Mouse (Mus musculus): ENCODE results near the gene Lpar6. TPM values are rescaled to one million over a fixed set of nuclear protein-coding genes. Genes with fewer than 3 reads are reported as not detected.

The Lpar6 gene
- 11.3 and 11.5 TPM in 2 replicates for polyA plus RNA-seq (2014; fragmentation: Nextera tagmentation; extraction: Ambion mirVana)

DNA sequence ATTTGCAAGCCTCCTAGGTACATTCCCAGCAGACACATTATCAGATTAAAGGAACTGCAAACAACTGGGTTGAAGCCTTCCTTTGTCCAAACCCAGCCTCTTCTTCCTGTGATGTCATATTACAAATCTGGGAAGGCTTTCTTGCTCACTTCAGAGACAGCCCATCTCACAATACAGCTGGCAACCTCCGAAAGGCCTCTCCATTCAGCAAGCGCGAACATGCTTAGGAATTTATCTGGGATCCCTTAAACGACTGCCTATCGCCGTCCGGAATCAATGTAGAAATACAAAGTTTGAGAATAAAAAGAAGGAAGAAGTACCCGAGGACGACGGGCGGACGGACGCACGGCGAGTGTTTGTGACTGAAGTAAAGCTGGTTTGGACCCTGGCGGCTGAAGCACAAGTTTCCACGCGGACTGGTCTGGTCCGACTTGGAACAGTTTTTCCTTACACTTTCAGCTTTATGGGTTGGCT is at the start of gene Lpar6:
Lpar6 (plus strand) TSS at position 48 of the 474 bp plus-strand sequence.
- under 1% methylated on average over 19 of the region's 19 CpGs for WGBS
- no peaks in the 10 kb centered on the region for H3K27me3 ChIP-seq (replicated peaks; ENCODE audit: control insufficient read depth, insufficient read depth, low read length)

DNA sequence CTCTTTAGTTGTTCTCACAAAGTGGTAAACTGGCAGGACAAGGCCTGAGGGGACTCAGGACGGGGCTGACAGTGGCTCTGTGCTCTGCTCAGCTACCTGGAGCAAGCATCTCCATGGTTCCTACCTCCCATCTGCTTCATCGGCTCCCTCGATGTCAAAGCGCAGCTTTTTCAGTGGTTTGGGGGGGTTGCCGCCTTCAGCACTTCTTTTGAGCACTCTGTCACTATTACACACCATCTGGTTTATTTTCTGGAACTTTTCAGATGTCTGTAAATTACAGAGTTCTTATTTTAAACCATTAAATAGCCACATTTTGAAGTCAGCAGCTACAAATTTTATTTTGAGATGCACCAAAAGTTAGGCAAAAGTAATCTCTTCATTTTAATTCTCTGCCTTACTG is 38.6 kb upstream of the Lpar6 start:
- no peaks in the 10 kb centered on the region for H3K9me3 ChIP-seq (ENCODE audit: control insufficient read depth, low read length)
- no peak overlapping the region for H3K4me3 ChIP-seq (ENCODE audit: low read depth, low read length)
- H3K27ac ChIP-seq (replicated peaks; ENCODE audit: low read depth, low read length): no peak overlapping the region; the same call in 1 of the 2 replicates
- H3K36me3 ChIP-seq (ENCODE audit: control insufficient read depth, insufficient read depth, low read length): peaks cover 21% of the 10 kb centered on the region
- H3K4me1 ChIP-seq (ENCODE audit: control insufficient read depth, insufficient read depth, low read length): no peaks in the 10 kb centered on the region
- no peaks in the 10 kb centered on the region for H3K27me3 ChIP-seq (replicated peaks; ENCODE audit: control insufficient read depth, insufficient read depth, low read length)
- H3K4me2 ChIP-seq (ENCODE audit: low read depth, low read length): no peak overlapping the region
- WGBS: 50% methylated on average over 5 of the region's 5 CpGs
- no peak overlapping the region for H3K9ac ChIP-seq (ENCODE audit: low read depth, low read length)
- no peak for DNase-seq (ENCODE audit: low spot score)
- ATAC-seq (ENCODE audit: low read depth): no peak

More for the DNA sequence above, at the start of gene Lpar6:
- Histone ChIP-seq H3K36me3 (ENCODE audit: control insufficient read depth, insufficient read depth, low read length) (peaks cover 12% of the 10 kb centered on the region; the same call in 1 of the 2 replicates), H3K4me3 (ENCODE audit: low read depth, low read length) (peak within 1 kb of the TSS; percentile 62), H3K27ac (replicated peaks; ENCODE audit: low read depth, low read length) (peak within 1 kb of the TSS; percentile 97), H3K4me1 (ENCODE audit: control insufficient read depth, insufficient read depth, low read length) (peaks cover 9% of the 10 kb centered on the region), H3K9me3 (ENCODE audit: control insufficient read depth, low read length) (peaks cover 3% of the 10 kb centered on the region; the same call in 1 of the 2 replicates), H3K9ac (ENCODE audit: low read depth, low read length) (peak within 1 kb of the TSS; percentile 85), H3K4me2 (ENCODE audit: low read depth, low read length) (peak within 1 kb of the TSS; percentile 71)
- ATAC-seq (ENCODE audit: low read depth) (peak; percentile 92), DNase-seq (ENCODE audit: low spot score) (peak; percentile 95)

DNA sequence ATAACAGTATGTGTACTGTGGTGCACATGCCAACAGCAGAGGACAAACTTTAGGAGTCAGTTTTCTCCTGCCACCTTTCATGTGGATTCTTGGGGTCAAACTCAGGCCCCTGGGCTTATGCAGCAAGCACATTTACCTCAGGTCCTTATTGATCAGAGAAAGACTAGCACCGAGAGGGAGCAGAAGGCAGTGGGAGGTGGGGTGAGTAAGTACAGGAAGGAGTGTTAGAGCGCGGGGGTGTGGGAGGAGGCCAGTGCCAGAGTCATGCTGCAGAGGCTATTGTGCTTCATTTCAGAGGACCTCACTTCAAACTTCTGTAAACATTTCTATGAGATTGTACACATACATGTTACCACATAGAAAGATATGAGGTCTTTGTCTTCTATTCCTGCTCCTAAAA is 36.2 kb upstream of the Lpar6 start:
- DNase-seq (ENCODE audit: low spot score): no peak
- H3K27me3 ChIP-seq (replicated peaks; ENCODE audit: control insufficient read depth, insufficient read depth, low read length): no peaks in the 10 kb centered on the region
- 62% methylated on average over 3 of the region's 3 CpGs for WGBS
- H3K4me1 ChIP-seq (ENCODE audit: control insufficient read depth, insufficient read depth, low read length): no peaks in the 10 kb centered on the region
- no peak overlapping the region for H3K9ac ChIP-seq (ENCODE audit: low read depth, low read length)
- H3K4me2 ChIP-seq (ENCODE audit: low read depth, low read length): no peak overlapping the region
- no peaks in the 10 kb centered on the region for H3K9me3 ChIP-seq (ENCODE audit: control insufficient read depth, low read length)
- H3K4me3 ChIP-seq (ENCODE audit: low read depth, low read length): no peak overlapping the region
- no peak for ATAC-seq (ENCODE audit: low read depth)
- peaks cover 14% of the 10 kb centered on the region; the same call in 1 of the 2 replicates for H3K36me3 ChIP-seq (ENCODE audit: control insufficient read depth, insufficient read depth, low read length)
- H3K27ac ChIP-seq (replicated peaks; ENCODE audit: low read depth, low read length): no peak overlapping the region

DNA sequence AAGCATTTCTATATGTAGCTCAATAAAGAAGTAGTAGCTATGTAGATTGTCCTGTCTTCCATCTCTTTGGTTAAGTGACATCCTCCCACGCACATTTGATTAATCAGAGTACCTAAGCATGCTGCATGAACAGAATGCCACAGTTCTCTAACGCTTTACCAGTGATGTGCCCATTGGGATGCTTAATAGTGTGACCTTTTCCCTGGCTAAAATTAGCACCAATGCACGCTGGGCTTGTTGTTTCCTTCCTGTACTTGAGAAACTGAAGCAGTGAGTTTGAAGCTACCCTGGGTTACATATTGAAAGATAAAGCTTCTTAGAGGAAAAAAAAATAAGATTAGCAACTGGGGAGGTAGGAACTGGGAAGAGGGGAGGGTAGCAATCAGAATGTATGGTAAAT is 33.7 kb upstream of the Lpar6 start:
- Histone ChIP-seq H3K27ac (replicated peaks; ENCODE audit: low read depth, low read length) (no peak overlapping the region), H3K4me1 (ENCODE audit: control insufficient read depth, insufficient read depth, low read length) (no peaks in the 10 kb centered on the region), H3K36me3 (ENCODE audit: control insufficient read depth, insufficient read depth, low read length) (peaks cover under 1% of the 10 kb centered on the region; the same call in 1 of the 2 replicates), H3K27me3 (replicated peaks; ENCODE audit: control insufficient read depth, insufficient read depth, low read length) (no peaks in the 10 kb centered on the region), H3K9me3 (ENCODE audit: control insufficient read depth, low read length) (no peaks in the 10 kb centered on the region), H3K4me2 (ENCODE audit: low read depth, low read length) (no peak overlapping the region), H3K9ac (ENCODE audit: low read depth, low read length) (no peak overlapping the region), H3K4me3 (ENCODE audit: low read depth, low read length) (no peak overlapping the region)
- DNase-seq (ENCODE audit: low spot score): no peak
- no peak for ATAC-seq (ENCODE audit: low read depth)
- WGBS: 67% methylated on average over 3 of the region's 3 CpGs

- Histone ChIP-seq H3K27ac (replicated peaks; ENCODE audit: low read depth, low read length) (no peak overlapping the region), H3K9me3 (ENCODE audit: control insufficient read depth, low read length) (no peaks in the 10 kb centered on the region), H3K4me2 (ENCODE audit: low read depth, low read length) (no peak overlapping the region), H3K4me1 (ENCODE audit: control insufficient read depth, insufficient read depth, low read length) (no peaks in the 10 kb centered on the region), H3K4me3 (ENCODE audit: low read depth, low read length) (no peak overlapping the region), H3K36me3 (ENCODE audit: control insufficient read depth, insufficient read depth, low read length) (0 out of 2 replicates have a peak, but pooled peaks cover 5% of the 10 kb centered on the region), H3K27me3 (replicated peaks; ENCODE audit: control insufficient read depth, insufficient read depth, low read length) (no peaks in the 10 kb centered on the region), H3K9ac (ENCODE audit: low read depth, low read length) (no peak overlapping the region)
- DNase-seq (ENCODE audit: low spot score) (no peak), ATAC-seq (ENCODE audit: low read depth) (no peak)
These were observed 28.4 kb upstream of the Lpar6 start for GRCm38 (mm10) chr14:73209262-73209661.

GRCm38 (mm10) chr14:73210196-73210595 is 27.5 kb upstream of the Lpar6 start:
- WGBS: 93% methylated on average over 8 of the region's 8 CpGs
- Histone ChIP-seq H3K27ac (replicated peaks; ENCODE audit: low read depth, low read length) (no peak overlapping the region), H3K27me3 (replicated peaks; ENCODE audit: control insufficient read depth, insufficient read depth, low read length) (no peaks in the 10 kb centered on the region), H3K4me1 (ENCODE audit: control insufficient read depth, insufficient read depth, low read length) (no peaks in the 10 kb centered on the region), H3K36me3 (ENCODE audit: control insufficient read depth, insufficient read depth, low read length) (peaks cover 9% of the 10 kb centered on the region), H3K4me3 (ENCODE audit: low read depth, low read length) (no peak overlapping the region), H3K9ac (ENCODE audit: low read depth, low read length) (no peak overlapping the region), H3K9me3 (ENCODE audit: control insufficient read depth, low read length) (no peaks in the 10 kb centered on the region), H3K4me2 (ENCODE audit: low read depth, low read length) (no peak overlapping the region)
- DNase-seq (ENCODE audit: low spot score) (no peak), ATAC-seq (ENCODE audit: low read depth) (no peak)

GRCm38 (mm10) chr14:73211477-73211876 is 26.2 kb upstream of the Lpar6 start:
- H3K9me3 ChIP-seq (ENCODE audit: control insufficient read depth, low read length): no peaks in the 10 kb centered on the region
- ATAC-seq (ENCODE audit: low read depth) (no peak), DNase-seq (ENCODE audit: low spot score) (no peak)
- WGBS: 86% methylated on average over 5 of the region's 5 CpGs
- H3K4me1 ChIP-seq (ENCODE audit: control insufficient read depth, insufficient read depth, low read length): no peaks in the 10 kb centered on the region
- no peaks in the 10 kb centered on the region for H3K27me3 ChIP-seq (replicated peaks; ENCODE audit: control insufficient read depth, insufficient read depth, low read length)
- no peak overlapping the region for H3K4me2 ChIP-seq (ENCODE audit: low read depth, low read length)
- no peak overlapping the region for H3K9ac ChIP-seq (ENCODE audit: low read depth, low read length)
- no peak overlapping the region for H3K27ac ChIP-seq (replicated peaks; ENCODE audit: low read depth, low read length)
- H3K4me3 ChIP-seq (ENCODE audit: low read depth, low read length): no peak overlapping the region
- H3K36me3 ChIP-seq (ENCODE audit: control insufficient read depth, insufficient read depth, low read length): peaks cover 12% of the 10 kb centered on the region

DNA sequence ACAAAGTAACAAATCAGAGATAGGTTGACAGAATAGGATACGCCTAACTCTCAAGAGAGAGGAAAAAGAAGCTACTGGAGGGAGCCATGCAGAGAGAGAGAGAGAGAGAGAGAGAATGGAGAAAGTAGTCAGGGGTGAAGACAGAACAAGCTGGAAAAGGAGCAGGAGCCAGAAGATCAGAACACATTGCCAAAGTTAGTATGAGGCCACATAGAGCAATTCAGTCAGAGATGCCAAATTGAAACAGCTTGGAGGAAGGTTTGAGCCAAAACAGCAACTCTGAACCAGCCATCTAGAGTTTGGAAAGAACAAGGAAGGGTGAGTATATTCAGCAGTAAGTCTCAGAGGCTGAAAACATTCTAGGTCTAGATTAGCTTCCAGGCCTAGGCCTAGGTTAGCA is 20.6 kb upstream of the Lpar6 start:
- no peaks in the 10 kb centered on the region for H3K4me1 ChIP-seq (ENCODE audit: control insufficient read depth, insufficient read depth, low read length)
- no peaks in the 10 kb centered on the region for H3K9me3 ChIP-seq (ENCODE audit: control insufficient read depth, low read length)
- H3K36me3 ChIP-seq (ENCODE audit: control insufficient read depth, insufficient read depth, low read length): peaks cover 6% of the 10 kb centered on the region
- no peak overlapping the region for H3K27ac ChIP-seq (replicated peaks; ENCODE audit: low read depth, low read length)
- no peak overlapping the region for H3K9ac ChIP-seq (ENCODE audit: low read depth, low read length)
- H3K4me3 ChIP-seq (ENCODE audit: low read depth, low read length): no peak overlapping the region
- no peaks in the 10 kb centered on the region for H3K27me3 ChIP-seq (replicated peaks; ENCODE audit: control insufficient read depth, insufficient read depth, low read length)
- ATAC-seq (ENCODE audit: low read depth) (no peak), DNase-seq (ENCODE audit: low spot score) (no peak)
- H3K4me2 ChIP-seq (ENCODE audit: low read depth, low read length): no peak overlapping the region
- WGBS: 93% methylated on average over 1 of the region's 1 CpGs

DNA sequence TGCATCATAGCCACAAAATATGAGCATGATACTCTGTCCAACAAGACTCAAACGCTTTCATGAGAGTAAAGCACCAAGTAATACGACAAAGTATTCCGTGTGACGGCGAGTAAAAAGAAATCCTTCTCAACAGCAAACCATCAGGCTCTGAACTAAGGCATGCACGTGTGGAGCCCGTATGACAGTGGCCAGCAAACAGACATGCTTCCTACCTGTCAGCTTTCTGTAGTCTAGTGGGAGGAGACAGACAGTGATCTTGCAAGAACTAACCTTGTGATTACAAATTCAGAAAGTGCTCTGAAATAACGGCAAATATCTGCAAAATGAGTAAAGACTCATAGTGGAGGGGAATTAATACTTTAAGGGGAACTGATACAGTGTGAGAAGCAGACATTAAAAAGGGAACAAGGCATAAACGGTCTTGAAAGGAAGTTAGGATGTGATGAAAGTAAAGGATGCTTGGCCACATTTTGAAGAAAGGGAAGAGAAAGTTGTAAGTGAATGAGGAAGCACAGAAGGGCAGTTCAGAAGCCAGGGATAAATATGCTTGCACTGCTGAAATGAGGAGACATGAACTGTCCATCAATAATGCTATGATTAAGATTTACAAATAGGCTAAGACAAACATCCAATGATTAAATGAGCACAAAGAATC is 15.3 kb upstream of the Lpar6 start:
- Histone ChIP-seq H3K27ac (replicated peaks; ENCODE audit: low read depth, low read length) (no peak overlapping the region), H3K9ac (ENCODE audit: low read depth, low read length) (no peak overlapping the region), H3K4me2 (ENCODE audit: low read depth, low read length) (no peak overlapping the region), H3K9me3 (ENCODE audit: control insufficient read depth, low read length) (no peaks in the 10 kb centered on the region), H3K4me1 (ENCODE audit: control insufficient read depth, insufficient read depth, low read length) (peaks cover 5% of the 10 kb centered on the region; the same call in 1 of the 2 replicates), H3K36me3 (ENCODE audit: control insufficient read depth, insufficient read depth, low read length) (no peaks in the 10 kb centered on the region), H3K27me3 (replicated peaks; ENCODE audit: control insufficient read depth, insufficient read depth, low read length) (no peaks in the 10 kb centered on the region), H3K4me3 (ENCODE audit: low read depth, low read length) (no peak overlapping the region)
- DNase-seq (ENCODE audit: low spot score): no peak
- 82% methylated on average over 9 of the region's 9 CpGs for WGBS
- ATAC-seq (ENCODE audit: low read depth): no peak

Measured in embryonic facial prominence, embryonic 14.5 days (tissue).